Mouse (Mus musculus): ENCODE measurements around the gene Itpka. TPM values are rescaled to one million over a fixed set of nuclear protein-coding genes. Genes with fewer than 3 reads are reported as not detected.
A peak's percentile ranks its signal among the peaks of the same experiment; 100 is the strongest.

Gene Itpka
- total RNA-seq, 2 experiments from 2014 or later, result 0.29 to 0.34 TPM

DNA sequence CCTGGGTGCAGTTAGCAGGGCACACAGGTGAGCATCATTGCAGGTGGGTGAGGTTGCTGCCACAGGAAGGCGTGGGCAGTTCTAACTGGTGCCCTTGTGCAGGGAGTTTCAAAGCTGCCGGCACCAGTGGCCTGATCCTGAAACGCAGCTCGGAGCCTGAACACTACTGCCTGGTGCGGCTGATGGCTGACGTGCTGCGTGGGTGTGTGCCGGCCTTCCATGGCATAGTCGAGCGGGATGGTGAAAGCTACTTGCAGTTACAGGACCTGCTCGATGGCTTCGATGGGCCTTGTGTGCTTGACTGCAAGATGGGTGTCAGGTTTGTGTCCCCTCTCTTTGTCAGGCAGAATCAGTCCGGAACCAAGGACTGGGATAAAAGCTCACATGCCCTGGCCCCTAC lies 7.1 kb downstream of the Itpka start:
- no peak for DNase-seq (ENCODE audit: low spot score in 2 of 2)

DNA sequence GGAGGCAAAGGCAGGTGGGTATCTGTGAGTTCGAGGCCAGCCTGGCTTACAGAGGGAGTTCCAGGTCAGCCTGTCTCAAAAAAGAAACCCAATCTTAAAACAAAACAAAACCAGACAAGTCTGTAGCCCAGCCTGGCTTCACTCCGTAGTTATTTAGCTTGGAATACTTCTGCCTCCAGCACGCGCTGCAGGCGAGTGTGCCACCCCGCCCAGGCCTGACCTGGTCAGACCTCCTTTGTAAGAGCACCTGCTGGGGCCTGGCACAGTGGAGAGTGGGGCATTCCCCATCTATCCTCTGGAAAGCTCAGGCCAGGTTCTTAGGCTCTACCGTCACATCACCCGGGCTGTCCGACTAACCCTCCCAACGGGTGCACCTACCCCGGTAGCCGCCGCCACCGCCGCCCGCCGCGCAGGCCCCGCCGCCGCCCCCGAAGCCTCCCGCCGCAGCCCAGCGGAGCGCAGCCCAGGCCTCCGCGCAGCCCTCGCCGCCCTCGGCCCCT lies 15.5 kb downstream of the Itpka start:
- DNase-seq (ENCODE audit: low spot score in 2 of 2), result no peak

DNA sequence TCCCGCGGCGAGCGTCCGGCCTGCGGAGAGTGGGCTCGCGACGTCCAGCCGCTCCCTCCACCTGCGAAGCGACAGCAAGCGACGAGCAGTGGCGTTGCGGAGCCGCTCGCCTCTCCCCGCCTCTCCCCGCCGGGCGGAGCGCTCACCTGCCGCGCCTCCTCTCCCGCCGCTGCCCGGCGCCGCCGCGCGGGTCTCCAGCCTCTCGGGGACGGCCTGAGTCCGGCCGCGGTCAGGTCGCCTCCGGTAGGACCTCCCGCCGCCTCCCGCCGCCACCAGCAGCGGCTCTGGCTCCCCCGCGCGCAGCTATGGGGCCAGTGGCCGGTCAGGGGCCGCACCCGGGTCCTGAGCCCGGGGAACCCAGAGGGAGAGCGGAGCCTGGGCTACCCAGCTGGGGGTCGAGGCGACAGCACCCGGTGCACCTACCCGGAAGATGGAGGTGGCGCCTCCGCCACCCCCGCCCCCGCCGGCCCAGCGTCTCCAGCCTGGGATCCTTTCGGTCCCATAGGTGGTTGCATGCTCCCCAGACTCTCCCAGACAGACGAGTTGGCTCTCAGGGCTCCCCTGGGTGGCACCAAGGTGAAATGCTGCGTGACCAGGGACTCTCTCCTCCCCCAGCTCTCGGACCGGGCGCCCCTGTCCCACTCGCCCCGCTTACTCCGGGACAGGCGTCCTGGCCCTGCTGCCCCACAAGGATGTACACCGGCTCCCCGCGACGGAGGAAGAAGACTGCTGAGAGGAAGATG lies 16.1 kb downstream of the Itpka start:
- DNase-seq (ENCODE audit: low spot score in 2 of 2), result no peak

DNA sequence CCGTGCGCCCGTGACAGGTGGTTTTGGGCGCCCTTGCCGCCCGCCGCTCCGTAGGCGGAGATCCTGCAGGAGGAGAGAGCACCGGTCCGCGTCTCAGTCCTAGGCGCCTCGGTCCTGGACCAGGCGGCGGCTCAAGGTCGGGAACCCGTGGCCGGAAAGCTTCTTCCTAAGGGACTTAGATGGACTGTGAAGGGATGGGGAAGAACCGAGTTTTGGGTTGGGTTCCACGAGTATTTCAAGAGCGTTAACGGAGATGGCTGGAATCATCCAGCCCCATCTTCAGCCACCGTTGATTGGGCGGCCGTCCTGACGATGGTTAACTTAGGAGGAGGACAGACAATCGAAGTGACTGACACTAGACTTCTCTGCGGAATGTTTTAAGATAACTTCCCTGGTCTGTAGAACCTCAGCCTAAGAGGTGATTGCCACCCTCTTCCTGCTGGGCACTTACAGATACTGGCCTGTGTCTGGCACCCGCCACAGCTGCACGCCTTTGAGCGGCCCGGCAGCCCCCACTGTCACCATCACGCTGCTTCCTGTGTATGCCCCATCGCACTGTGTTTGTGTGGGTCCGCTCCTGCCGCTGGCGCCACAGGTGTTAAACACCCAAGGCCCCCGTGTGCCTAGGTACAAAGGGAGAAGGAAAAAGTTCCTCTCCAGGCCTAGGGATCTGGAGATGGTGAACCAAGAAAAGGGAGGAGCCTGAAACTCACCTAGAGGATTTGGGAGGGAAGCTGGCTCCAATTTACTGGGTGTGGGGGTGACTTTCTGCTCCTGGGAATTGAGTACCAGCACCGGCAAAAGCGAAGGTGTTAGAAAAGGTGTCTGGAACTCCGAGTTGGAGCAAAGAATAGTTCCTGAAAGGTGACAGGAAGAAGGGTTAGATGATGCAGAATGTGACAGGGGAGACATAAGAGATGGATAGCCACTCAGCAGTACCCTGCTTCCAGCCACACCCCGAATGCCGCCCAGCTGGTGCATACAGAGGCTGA lies 17.0 kb downstream of the Itpka start:
- DNase-seq (ENCODE audit: low spot score in 2 of 2), result no peak

DNA sequence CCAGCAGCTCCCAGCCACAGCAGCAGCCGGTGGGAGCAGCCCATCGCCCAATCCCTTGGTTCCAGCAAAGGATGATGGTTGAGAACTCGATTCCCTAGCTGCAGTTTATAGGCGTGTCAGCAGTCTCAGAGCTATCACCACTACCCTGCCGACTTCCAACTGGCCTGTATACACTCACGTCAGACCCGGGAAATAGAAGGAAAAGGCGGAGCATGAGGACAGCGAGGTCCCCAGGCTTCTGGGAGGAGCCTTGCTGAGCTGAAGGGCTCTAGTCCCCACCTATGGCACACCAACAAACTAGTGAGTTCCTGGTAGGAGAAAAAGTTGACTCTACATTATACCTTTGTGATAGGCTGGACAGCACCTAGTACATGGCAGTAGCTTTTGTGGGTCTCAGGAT lies 18.1 kb downstream of the Itpka start, which contains the start of gene Ltk:
TSS of gene Ltk (minus strand) at position 181 of the 400 bp plus-strand sequence.
- no peak for DNase-seq (ENCODE audit: low spot score in 2 of 2)

DNA sequence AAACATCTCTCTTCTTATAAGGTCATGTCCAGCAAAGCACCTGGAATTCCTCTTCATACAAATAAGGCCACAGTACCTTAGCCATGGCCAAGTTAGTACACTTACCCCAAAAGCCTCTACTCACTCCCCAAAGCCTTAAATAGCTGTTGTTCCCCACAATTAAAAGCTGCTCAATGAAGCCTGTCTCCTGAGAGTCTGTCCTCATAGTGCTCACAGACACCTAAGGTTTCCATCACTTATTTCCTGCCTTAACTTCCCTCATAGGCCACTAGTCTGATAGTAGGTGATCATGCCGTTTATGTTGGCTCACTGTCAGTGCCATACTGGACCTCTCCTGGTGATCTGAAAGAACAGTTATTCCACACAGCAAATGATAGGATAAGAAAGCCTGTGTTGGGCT lies 20.1 kb downstream of the Itpka start:
- DNase-seq (ENCODE audit: low spot score in 2 of 2), result no peak

DNA sequence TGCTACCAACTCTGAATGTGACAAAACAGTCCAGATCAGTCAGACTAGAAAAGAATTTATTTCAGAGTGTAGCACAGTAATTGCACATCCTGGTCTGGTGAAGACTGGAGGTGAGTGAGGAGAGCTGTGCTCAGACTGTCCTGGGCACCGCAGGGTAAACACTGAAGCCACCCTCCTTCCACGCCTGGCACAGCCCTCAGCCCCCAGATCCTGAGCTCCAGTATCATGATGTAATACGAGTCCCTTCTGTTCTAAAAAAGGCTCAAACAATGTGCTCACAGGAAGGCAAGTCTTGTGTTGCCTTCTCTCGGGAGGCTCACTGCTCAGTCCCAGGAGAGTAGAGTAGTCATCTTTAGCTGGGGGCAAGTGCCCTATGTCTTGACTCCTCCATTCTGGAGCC lies 21.8 kb downstream of the Itpka start:
- DNase-seq (ENCODE audit: low spot score in 2 of 2), result no peak

DNA sequence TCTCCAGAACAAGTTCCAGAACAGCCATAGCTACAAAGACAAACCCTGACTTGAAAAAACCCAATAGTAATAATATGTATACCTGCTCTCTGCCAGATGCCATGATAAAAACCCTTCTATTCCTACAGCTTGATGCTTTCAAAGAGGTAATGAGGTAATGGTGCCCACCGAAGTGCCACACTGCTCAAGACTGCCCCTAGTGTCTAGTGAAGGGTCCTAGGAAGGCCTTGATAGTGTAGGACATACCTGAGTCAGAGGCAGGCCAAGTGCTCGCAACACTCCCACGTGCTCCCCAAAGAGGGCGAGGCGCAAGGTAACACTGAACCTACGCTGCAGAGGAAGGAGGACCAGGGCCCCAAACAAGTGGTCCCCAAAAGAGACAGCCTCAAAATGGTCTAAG lies 25.1 kb downstream of the Itpka start:
- DNase-seq (ENCODE audit: low spot score in 2 of 2), result no peak

DNA sequence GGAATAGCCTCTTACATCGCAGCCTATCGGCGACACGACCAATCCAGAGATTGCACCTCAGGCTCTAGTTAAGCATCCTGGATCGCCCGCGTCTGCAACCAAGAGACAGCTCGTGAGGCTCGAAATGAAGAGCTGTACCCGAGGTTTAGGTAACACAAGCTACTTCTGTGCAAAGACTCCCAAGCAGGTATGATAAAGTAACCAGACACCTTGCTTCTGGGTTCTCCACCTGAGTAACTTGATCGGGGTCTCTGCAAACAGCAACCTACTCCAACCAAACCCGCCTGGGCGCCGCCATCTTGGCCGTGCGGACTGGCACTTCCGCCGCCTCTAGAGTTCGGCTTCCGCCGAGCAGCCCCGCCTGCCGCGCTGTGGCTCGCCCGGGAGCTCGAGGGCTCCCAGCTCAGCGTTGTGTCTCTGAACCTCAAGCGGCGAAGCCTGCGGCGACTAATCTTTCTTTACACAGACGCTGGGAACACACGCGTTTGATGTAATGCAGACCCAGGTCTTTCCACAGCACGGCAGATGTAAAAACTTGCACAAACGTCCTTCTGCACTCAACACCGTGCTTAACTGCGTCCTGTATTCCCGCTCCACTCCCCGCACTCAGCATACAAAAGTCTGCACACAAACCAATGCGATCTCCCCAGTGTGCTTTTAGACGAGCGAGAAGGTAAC lies 45.2 kb downstream of the Itpka start, which contains the start of gene Rpap1:
TSS of gene Rpap1 (minus strand) at position 332 of the 678 bp plus-strand sequence.
- DNase-seq (ENCODE audit: low spot score in 2 of 2), result peak; percentile 74 to 87

DNA sequence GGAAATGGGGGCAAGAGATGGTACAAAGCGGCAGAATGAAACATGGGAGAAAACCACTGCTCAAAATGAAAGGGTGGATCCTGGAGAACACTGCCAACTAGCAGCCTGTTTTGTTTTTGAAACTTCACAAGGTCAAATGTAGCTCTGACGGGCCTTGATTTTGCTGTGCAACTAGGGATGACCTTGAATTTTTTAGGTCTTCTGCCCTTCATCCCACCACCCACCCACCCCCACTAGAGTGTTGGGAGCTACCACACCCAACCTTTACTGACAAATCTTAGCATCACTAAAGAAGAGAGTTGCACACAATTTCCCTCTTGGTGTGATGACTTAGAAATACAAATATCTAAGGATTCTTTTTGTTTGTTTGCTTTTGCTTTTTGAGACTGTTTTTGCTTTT lies 47.9 kb downstream of the Itpka start:
- DNase-seq (ENCODE audit: low spot score in 2 of 2), result no peak

DNA sequence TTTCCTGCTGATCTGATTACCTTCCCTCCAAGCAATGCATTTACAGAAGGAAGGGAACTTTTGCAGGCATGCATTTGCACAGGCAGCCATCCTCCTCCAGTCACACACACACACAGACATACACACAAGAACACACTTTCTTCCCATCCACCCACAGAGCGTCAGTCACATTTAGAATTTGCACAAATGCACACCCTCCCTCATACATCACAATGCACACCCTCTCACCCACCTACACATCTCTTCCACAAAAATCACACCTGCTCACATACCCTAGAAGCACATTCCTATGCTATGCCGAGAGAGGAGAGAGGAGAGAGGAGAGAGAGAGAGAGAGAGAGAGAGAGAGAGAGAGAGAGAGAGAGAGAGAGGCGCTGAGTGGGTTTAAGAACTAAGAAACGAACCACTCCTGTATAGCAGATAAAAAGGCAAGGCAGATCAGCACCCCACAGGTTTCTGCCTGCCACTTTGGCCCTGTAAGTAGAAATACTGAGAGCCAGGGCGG lies 55.2 kb downstream of the Itpka start, which contains the start of gene Tyro3:
TSS of gene Tyro3 (plus strand) at position 455 of the 505 bp plus-strand sequence.
- no peak for DNase-seq (ENCODE audit: low spot score in 2 of 2)

DNA sequence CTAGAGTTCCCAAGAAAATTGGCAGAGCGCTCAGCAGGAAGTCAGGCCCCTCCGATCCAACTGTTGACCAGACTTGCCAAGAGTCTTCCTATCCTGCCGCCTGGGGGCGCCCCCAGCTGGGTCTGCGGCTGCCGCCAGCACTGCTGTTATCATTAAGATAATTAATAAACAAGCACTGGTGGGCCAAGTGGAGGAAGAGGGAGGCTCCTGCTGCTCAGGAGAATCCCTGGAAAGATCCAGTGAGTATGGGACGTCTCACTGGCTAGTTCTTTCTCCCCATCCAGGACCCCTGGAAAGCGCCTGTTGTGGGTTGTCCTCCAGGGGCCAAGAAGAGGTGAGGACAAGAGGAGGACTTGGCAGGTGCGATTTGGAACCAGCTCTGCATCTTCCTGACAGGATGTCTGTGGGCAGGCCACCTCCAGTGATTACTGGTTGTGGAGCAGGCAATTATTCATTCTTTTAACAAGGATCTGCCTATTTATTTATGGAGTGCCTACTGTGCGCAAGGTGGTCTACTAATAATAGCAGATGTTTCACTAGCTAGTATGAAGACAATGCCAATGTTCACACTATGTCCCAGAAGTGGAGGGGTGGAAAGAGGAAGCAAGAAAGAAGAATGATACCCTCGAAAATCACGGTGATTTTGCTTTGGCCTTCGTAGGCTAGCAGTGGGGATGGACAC lies 56.2 kb downstream of the Itpka start:
- peak; percentile 50 to 78 for DNase-seq (ENCODE audit: low spot score in 2 of 2)

DNA sequence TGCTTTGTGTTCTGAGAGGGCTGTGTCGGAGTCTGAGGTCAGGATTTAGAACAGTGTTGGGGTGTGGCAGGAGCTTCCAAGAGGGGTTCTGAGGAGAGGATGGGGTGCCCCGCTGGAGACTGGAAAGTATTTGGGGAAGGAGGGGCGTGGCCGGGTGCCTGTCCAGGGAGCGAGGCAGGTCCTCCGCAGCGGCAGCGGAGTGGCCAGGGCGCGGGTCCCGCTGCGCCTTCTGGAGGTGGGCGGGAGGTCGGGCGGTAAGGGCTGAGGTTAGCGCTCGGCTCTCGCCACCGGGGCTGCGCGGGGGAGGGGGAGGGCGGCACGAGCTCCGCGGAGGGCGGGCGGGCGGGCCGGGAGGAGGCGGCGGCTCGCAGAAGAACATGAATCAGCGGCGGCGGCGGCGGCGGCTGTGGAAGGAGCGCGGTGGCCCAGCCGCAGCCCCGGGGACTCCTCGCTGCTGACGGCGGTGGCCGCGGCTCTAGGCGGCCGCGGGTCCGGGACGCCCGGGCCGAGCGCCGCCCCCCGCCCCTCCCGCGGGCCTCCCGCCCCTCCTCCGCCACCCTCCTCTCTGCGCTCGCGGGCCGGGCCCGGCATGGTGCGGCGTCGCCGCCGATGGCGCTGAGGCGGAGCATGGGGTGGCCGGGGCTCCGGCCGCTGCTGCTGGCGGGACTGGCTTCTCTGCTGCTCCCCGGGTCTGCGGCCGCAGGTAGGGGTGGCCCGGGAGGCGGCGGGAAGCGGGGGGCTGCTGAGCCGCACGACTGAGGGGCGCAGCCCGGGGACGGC lies 57.2 kb downstream of the Itpka start:
- peak; percentile 41 to 60 for DNase-seq (ENCODE audit: low spot score in 2 of 2)

DNA sequence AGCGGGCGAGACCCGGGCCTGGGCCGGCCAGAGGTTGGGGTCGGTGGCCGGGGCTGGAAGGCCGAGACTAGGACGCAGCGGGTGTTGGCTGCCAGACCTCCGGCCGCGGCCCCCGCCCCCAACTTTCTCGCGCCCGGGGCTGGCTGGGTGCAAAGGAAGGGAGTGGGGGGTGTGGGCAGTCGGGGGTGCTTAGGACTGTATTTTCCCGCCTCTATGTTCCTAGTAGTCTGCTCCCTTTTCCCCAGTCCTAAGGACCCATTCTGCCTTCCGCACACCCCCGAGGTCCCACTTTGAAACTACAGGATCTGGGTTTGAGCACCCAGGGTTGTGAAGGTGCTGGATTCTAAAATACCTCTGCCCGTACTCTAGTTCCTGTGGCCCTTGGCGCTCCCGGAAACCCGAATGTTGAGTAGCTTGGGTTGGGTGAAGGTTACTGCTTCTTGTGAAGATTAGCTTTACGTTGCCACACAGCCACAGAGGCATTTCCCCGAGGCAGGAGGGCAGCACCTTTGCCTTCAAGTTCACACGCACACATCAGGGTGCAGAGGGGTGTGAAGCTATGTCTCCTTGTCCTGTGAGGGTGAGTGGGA lies 57.9 kb downstream of the Itpka start:
- DNase-seq (ENCODE audit: low spot score in 2 of 2), result no peak

Other genes with a start within 250 kb of the Itpka start
- gene Exd1, start 194.7 kb upstream of the Itpka start, total RNA-seq (2021), result under 1 TPM; 0.05 to 0.15 TPM
- 10 to 100 TPM; 58.5 to 64.0 TPM for gene Chp1, start 194.6 kb upstream of the Itpka start, total RNA-seq (2021)
- 10 to 100 TPM; 14.8 to 17.1 TPM for gene Nusap1, start 124.0 kb upstream of the Itpka start, total RNA-seq (2021)
- 1 to 10 TPM; 5.0 to 5.7 TPM for gene Oip5, start 123.9 kb upstream of the Itpka start, total RNA-seq (2021)
- 10 to 100 TPM; 31.2 to 32.4 TPM for gene Ndufaf1, start 79.5 kb upstream of the Itpka start, total RNA-seq (2021)
- 10 to 100 TPM; 32.3 to 38.3 TPM for gene Rtf1, start 67.3 kb upstream of the Itpka start, total RNA-seq (2021)
- not detected for gene Ltk, start 18.1 kb downstream of the Itpka start, total RNA-seq (2021)
- gene Rpap1, start 45.2 kb downstream of the Itpka start, total RNA-seq (2021), result 10 to 100 TPM; 18.3 to 19.9 TPM
- gene Tyro3, start 55.4 kb downstream of the Itpka start, total RNA-seq (2021), result 1 to 10 TPM; 8.8 to 9.7 TPM
- gene Mga, start 154.9 kb downstream of the Itpka start, total RNA-seq (2021), result 10 to 100 TPM; 69.0 to 70.8 TPM
- 10 to 100 TPM; 14.1 to 15.6 TPM for gene Mapkbp1, start 230.4 kb downstream of the Itpka start, total RNA-seq (2021)

All from gastrocnemius, postnatal 4 days (tissue).